Mouse (Mus musculus) erythroblast, embryonic 14.5 days (primary cell): ENCODE measurements around the gene Hfe2.

ENCODE experiments used
- GATA1 ChIP-seq: IDR thresholded peaks from 2 replicates; pipeline ENCODE4 v1.6.1; 2012; ENCODE audit warnings: low read length, inconsistent platforms, mixed read lengths
- TAL1 ChIP-seq: IDR thresholded peaks from 3 replicates; pipeline ENCODE4 v1.6.1; 2012; ENCODE audit warnings: low read length, inconsistent platforms, mixed read lengths

DNA sequence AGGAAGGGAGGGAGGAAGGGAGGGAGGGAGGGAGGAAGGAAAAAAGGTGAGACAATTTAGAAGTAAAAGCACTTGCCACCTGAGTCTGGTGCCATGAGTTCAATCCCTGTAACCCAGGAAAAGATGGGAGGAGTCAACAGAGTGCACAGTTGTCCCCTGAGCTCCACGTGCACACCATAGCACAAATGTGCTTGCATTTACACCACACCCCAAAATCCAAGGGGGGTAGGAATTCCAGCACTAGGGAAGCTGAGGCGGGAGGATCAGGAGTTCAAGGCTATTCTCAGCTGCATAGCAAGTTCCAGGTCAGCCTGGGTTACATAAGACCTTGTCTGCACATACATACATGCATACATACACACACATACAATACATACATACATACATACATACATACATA is 46.4 kb downstream of the Hfe2 start:
- TF ChIP-seq GATA1 (no peak), TAL1 (no peak)
